Mouse (Mus musculus): ENCODE data around the gene Ammecr1.

GRCm38 (mm10) chrX:142830572-142830971 is 136.0 kb downstream of the Ammecr1 start:
- no peak for TF ChIP-seq CTCF (IDR thresholded peaks at IDR 0.05; ENCODE audit: extremely low read depth, insufficient read depth, low read length)
- TF ChIP-seq POLR2A (IDR thresholded peaks at IDR 0.05; ENCODE audit: extremely low read depth, insufficient read depth, low read length), result no peak
